Mouse (Mus musculus): ENCODE results near the gene Sik3. TPM values are rescaled to one million over a fixed set of nuclear protein-coding genes. Genes with fewer than 3 reads are reported as not detected.
"Not testable (repeated sequence)": the region's sequence is repeated elsewhere in the genome, so short reads cannot be mapped to it uniquely, and the experiment has no call there.

Gene Sik3
- polyA plus RNA-seq, 1 experiment from 2014 or later = 3.9 TPM

- DNase-seq (ENCODE audit: low spot score) = no peak
- Histone ChIP-seq H3K27me3 (ENCODE audit: low read depth, poor library complexity, severe bottlenecking) (no peaks in the 10 kb centered on the region), H3K27ac (replicated peaks) (no peak overlapping the region), H3K9me3 (replicated peaks) (no peaks in the 10 kb centered on the region), H3K4me3 (no peak overlapping the region), H3K4me1 (peaks cover 11% of the 10 kb centered on the region), H3K36me3 (peaks cover 4% of the 10 kb centered on the region; the same call in 1 of the 2 replicates)
- 90% methylated on average over 2 of the region's 2 CpGs for WGBS
Observed at GRCm38 (mm10) chr9:46150890-46151703, 138.5 kb downstream of the Sik3 start.

- DNase-seq (ENCODE audit: low spot score) = no peak
- H3K27ac ChIP-seq (replicated peaks) = no peak overlapping the region
- peaks cover 5% of the 10 kb centered on the region; the same call in 1 of the 2 replicates for H3K36me3 ChIP-seq
- WGBS = 91% methylated on average over 6 of the region's 6 CpGs
- no peak overlapping the region for H3K4me3 ChIP-seq
- H3K9me3 ChIP-seq (replicated peaks) = no peaks in the 10 kb centered on the region
- peaks cover 9% of the 10 kb centered on the region for H3K4me1 ChIP-seq
- no peaks in the 10 kb centered on the region for H3K27me3 ChIP-seq (ENCODE audit: low read depth, poor library complexity, severe bottlenecking)
Observed at GRCm38 (mm10) chr9:46151704-46152040, 139.1 kb downstream of the Sik3 start.

GRCm38 (mm10) chr9:46152067-46153015, 139.7 kb downstream of the Sik3 start:
- WGBS = 70% methylated on average over 8 of the region's 8 CpGs
- no peak for DNase-seq (ENCODE audit: low spot score)
- Histone ChIP-seq H3K27ac (replicated peaks) (no peak overlapping the region), H3K4me1 (peaks cover 10% of the 10 kb centered on the region), H3K9me3 (replicated peaks) (no peaks in the 10 kb centered on the region), H3K36me3 (peaks cover 10% of the 10 kb centered on the region), H3K4me3 (no peak overlapping the region), H3K27me3 (ENCODE audit: low read depth, poor library complexity, severe bottlenecking) (no peaks in the 10 kb centered on the region)

- DNase-seq (ENCODE audit: low spot score) = no peak
- Histone ChIP-seq H3K27ac (replicated peaks) (no peak overlapping the region), H3K4me3 (no peak overlapping the region), H3K27me3 (ENCODE audit: low read depth, poor library complexity, severe bottlenecking) (no peaks in the 10 kb centered on the region), H3K36me3 (peaks cover 11% of the 10 kb centered on the region), H3K4me1 (peaks cover 10% of the 10 kb centered on the region), H3K9me3 (replicated peaks) (no peaks in the 10 kb centered on the region)
- WGBS = 89% methylated on average over 2 of the region's 2 CpGs
Observed at GRCm38 (mm10) chr9:46154469-46154868, 141.8 kb downstream of the Sik3 start.

- no peak overlapping the region for H3K27ac ChIP-seq (replicated peaks)
- no peak overlapping the region for H3K4me3 ChIP-seq
- no peaks in the 10 kb centered on the region for H3K27me3 ChIP-seq (ENCODE audit: low read depth, poor library complexity, severe bottlenecking)
- peaks cover 10% of the 10 kb centered on the region for H3K4me1 ChIP-seq
- DNase-seq (ENCODE audit: low spot score) = no peak
- 87% methylated on average over 4 of the region's 4 CpGs for WGBS
- H3K36me3 ChIP-seq = peaks cover 11% of the 10 kb centered on the region
- H3K9me3 ChIP-seq (replicated peaks) = no peaks in the 10 kb centered on the region
Observed at GRCm38 (mm10) chr9:46155026-46155425, 142.4 kb downstream of the Sik3 start.

GRCm38 (mm10) chr9:46155818-46156217, 143.2 kb downstream of the Sik3 start:
- not testable (repeated sequence) for DNase-seq (ENCODE audit: low spot score); H3K27ac ChIP-seq (replicated peaks); H3K4me3 ChIP-seq; H3K9me3 ChIP-seq (replicated peaks); H3K27me3 ChIP-seq (ENCODE audit: low read depth, poor library complexity, severe bottlenecking)
- peaks cover 15% of the 10 kb centered on the region for H3K36me3 ChIP-seq
- WGBS = 94% methylated on average over 8 of the region's 8 CpGs
- peaks cover 10% of the 10 kb centered on the region for H3K4me1 ChIP-seq

- H3K4me3 ChIP-seq = no peak overlapping the region
- no peak overlapping the region for H3K27ac ChIP-seq (replicated peaks)
- H3K4me1 ChIP-seq = peaks cover 10% of the 10 kb centered on the region
- no peaks in the 10 kb centered on the region for H3K9me3 ChIP-seq (replicated peaks)
- WGBS = 67% methylated on average over 4 of the region's 4 CpGs
- no peak for DNase-seq (ENCODE audit: low spot score)
- no peaks in the 10 kb centered on the region for H3K27me3 ChIP-seq (ENCODE audit: low read depth, poor library complexity, severe bottlenecking)
- H3K36me3 ChIP-seq = peaks cover 23% of the 10 kb centered on the region
Observed at GRCm38 (mm10) chr9:46156711-46157110, 144.1 kb downstream of the Sik3 start.

- Histone ChIP-seq H3K4me3 (no peak overlapping the region), H3K27me3 (ENCODE audit: low read depth, poor library complexity, severe bottlenecking) (no peaks in the 10 kb centered on the region), H3K27ac (replicated peaks) (no peak overlapping the region), H3K36me3 (peaks cover 24% of the 10 kb centered on the region), H3K4me1 (peaks cover 4% of the 10 kb centered on the region; the same call in 1 of the 2 replicates), H3K9me3 (replicated peaks) (no peaks in the 10 kb centered on the region)
- no peak for DNase-seq (ENCODE audit: low spot score)
- 92% methylated on average over 4 of the region's 4 CpGs for WGBS
Observed at GRCm38 (mm10) chr9:46158273-46158813, 145.7 kb downstream of the Sik3 start.

- Histone ChIP-seq H3K4me1 (no peaks in the 10 kb centered on the region), H3K27me3 (ENCODE audit: low read depth, poor library complexity, severe bottlenecking) (no peaks in the 10 kb centered on the region)
- 84% methylated on average over 8 of the region's 8 CpGs for WGBS
Observed at GRCm38 (mm10) chr9:46163430-46163829, 150.8 kb downstream of the Sik3 start.

GRCm38 (mm10) chr9:46168802-46169201, 156.2 kb downstream of the Sik3 start:
- H3K4me3 ChIP-seq = no peak overlapping the region
- WGBS = 88% methylated on average over 4 of the region's 4 CpGs
- H3K36me3 ChIP-seq = no peaks in the 10 kb centered on the region
- no peak overlapping the region for H3K27ac ChIP-seq (replicated peaks)
- DNase-seq (ENCODE audit: low spot score) = no peak
- no peaks in the 10 kb centered on the region for H3K4me1 ChIP-seq
- no peaks in the 10 kb centered on the region for H3K9me3 ChIP-seq (replicated peaks)
- H3K27me3 ChIP-seq (ENCODE audit: low read depth, poor library complexity, severe bottlenecking) = no peaks in the 10 kb centered on the region

More at GRCm38 (mm10) chr9:46163430-46163829, 150.8 kb downstream of the Sik3 start:
- Histone ChIP-seq H3K9me3 (replicated peaks) (no peaks in the 10 kb centered on the region), H3K36me3 (peaks cover 13% of the 10 kb centered on the region; the same call in 1 of the 2 replicates), H3K27ac (replicated peaks) (no peak overlapping the region), H3K4me3 (no peak overlapping the region)
- no peak for DNase-seq (ENCODE audit: low spot score)

- no peak overlapping the region for H3K4me3 ChIP-seq
- H3K27ac ChIP-seq (replicated peaks) = no peak overlapping the region
- DNase-seq (ENCODE audit: low spot score) = no peak
- H3K4me1 ChIP-seq = 0 out of 2 replicates have a peak, but pooled peaks cover 4% of the 10 kb centered on the region
- H3K27me3 ChIP-seq (ENCODE audit: low read depth, poor library complexity, severe bottlenecking) = no peaks in the 10 kb centered on the region
- H3K36me3 ChIP-seq = no peaks in the 10 kb centered on the region
- H3K9me3 ChIP-seq (replicated peaks) = no peaks in the 10 kb centered on the region
- 85% methylated on average over 2 of the region's 2 CpGs for WGBS
Observed at GRCm38 (mm10) chr9:46172251-46172650, 159.6 kb downstream of the Sik3 start.

- DNase-seq (ENCODE audit: low spot score) = no peak
- no peak overlapping the region; the same call in 1 of the 2 replicates for H3K27ac ChIP-seq (replicated peaks)
- H3K9me3 ChIP-seq (replicated peaks) = no peaks in the 10 kb centered on the region
- H3K4me1 ChIP-seq = 0 out of 2 replicates have a peak, but pooled peaks cover 4% of the 10 kb centered on the region
- H3K36me3 ChIP-seq = peaks cover 6% of the 10 kb centered on the region
- 84% methylated on average over 2 of the region's 2 CpGs for WGBS
- no peaks in the 10 kb centered on the region for H3K27me3 ChIP-seq (ENCODE audit: low read depth, poor library complexity, severe bottlenecking)
- H3K4me3 ChIP-seq = no peak overlapping the region
Observed at GRCm38 (mm10) chr9:46172953-46173352, 160.3 kb downstream of the Sik3 start.

Data from midbrain, embryonic 10.5 days (tissue).